ENCODE assay signal across 31 mouse cellular contexts in genomic region chr2:125896355-125896754, GRCm38 (mm10).
"Had no signal": no experiment of that assay in that cellular context is flagged by ENCODE, and none has a peak within 500 bp of the region (broad histone marks: within the 10 kb centered on the region; RNA-seq: fewer than 3 reads in every experiment).

No protein-coding gene starts in this region.

- H3K4me3 ChIP-seq: heart, embryonic 10.5 days; heart, embryonic 12.5 days; heart, embryonic 13.5 days; heart, embryonic 15.5 days; hindbrain, embryonic 10.5 days; hindbrain, embryonic 12.5 days; hindbrain, embryonic 13.5 days; hindbrain, embryonic 15.5 days; intestine, embryonic 15.5 days; kidney, embryonic 15.5 days; layer of hippocampus, adult 2 months; left cerebral cortex, adult 2 months had no signal

- H3K27me3 ChIP-seq: heart, embryonic 12.5 days; heart, embryonic 13.5 days; heart, embryonic 15.5 days; hindbrain, embryonic 12.5 days; hindbrain, embryonic 13.5 days; hindbrain, embryonic 15.5 days; intestine, embryonic 15.5 days; kidney, embryonic 15.5 days had no signal

- DNase-seq: heart, postnatal 10 days; heart, postnatal 14 days; heart, postnatal 36 days; heart, postnatal 4 days; kidney, adult 11 months; kidney, adult 18-20 months; kidney, adult 2 months; kidney, adult 8-10 months; kidney, adult 9 months; kidney, postnatal 10 days; kidney, postnatal 14 days; kidney, postnatal 25 days; kidney, postnatal 36 days; kidney, postnatal 4 days; layer of hippocampus, postnatal 36 days had no signal

- H3K4me1 ChIP-seq: hindbrain, embryonic 10.5 days; hindbrain, embryonic 12.5 days; hindbrain, embryonic 13.5 days; hindbrain, embryonic 15.5 days; intestine, embryonic 15.5 days; kidney, embryonic 15.5 days had no signal

- H3K36me3 ChIP-seq: heart, embryonic 15.5 days; hindbrain, embryonic 10.5 days; hindbrain, embryonic 12.5 days had no signal

- H3K9me3 ChIP-seq: heart, embryonic 10.5 days; heart, embryonic 12.5 days; heart, embryonic 13.5 days; heart, embryonic 15.5 days; hindbrain, embryonic 10.5 days; hindbrain, embryonic 12.5 days; hindbrain, embryonic 13.5 days; hindbrain, embryonic 15.5 days; intestine, embryonic 15.5 days; kidney, embryonic 15.5 days had no signal

- H3K27ac ChIP-seq: heart, embryonic 10.5 days; heart, embryonic 13.5 days; heart, embryonic 15.5 days; hindbrain, embryonic 10.5 days; hindbrain, embryonic 12.5 days; hindbrain, embryonic 13.5 days; hindbrain, embryonic 14.5 days; hindbrain, embryonic 15.5 days; hindbrain, postnatal 0 days; intestine, embryonic 15.5 days; kidney, embryonic 15.5 days; kidney, postnatal 0 days; layer of hippocampus, adult 2 months; left cerebral cortex, adult 2 months had no signal

- H3K9ac ChIP-seq: heart, embryonic 12.5 days; heart, embryonic 13.5 days; heart, embryonic 15.5 days; hindbrain, embryonic 12.5 days; hindbrain, embryonic 13.5 days; hindbrain, embryonic 14.5 days; hindbrain, embryonic 15.5 days; intestine, embryonic 15.5 days; kidney, embryonic 15.5 days had no signal

- H3K4me2 ChIP-seq: heart, embryonic 11.5 days; heart, embryonic 12.5 days; heart, embryonic 13.5 days; heart, embryonic 15.5 days; hindbrain, embryonic 12.5 days; hindbrain, embryonic 13.5 days; hindbrain, embryonic 14.5 days; hindbrain, embryonic 15.5 days; intestine, embryonic 15.5 days; kidney, embryonic 15.5 days had no signal
